Mouse (Mus musculus): ENCODE results near the gene Rbbp7. TPM values are rescaled to one million over a fixed set of nuclear protein-coding genes. Genes with fewer than 3 reads are reported as not detected.

The Rbbp7 gene
- total RNA-seq, 2 experiments from 2014 or later, result 161 to 175 TPM

DNA sequence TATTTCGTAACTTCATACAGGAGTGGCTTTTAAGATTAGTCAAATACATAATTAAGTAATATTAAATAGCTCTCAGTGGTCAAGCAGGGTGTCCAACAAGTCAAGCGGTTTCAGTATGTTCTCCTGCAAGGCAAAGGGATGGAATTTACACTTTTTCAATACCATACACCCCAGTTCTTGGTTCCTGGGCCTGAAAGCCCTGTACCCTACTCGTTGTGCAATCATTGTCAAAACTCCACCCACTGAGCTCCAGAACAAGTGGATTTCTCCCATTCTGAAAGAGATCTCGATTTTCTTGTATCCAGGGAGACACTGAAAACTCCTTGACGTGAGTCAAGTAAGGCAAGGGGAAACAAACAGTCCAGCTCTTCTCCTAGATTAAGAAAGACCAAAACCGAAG, 67.8 kb downstream of the Rbbp7 start:
- peak; percentile 22 to 27 for DNase-seq

Other genes starting within 250 kb of the Rbbp7 start
- gene Reps2, start 116.8 kb upstream of the Rbbp7 start, total RNA-seq (2021), result 1 to 10 TPM; 1.5 to 1.6 TPM
- gene Txlng, start 69.1 kb downstream of the Rbbp7 start, total RNA-seq (2021), result 1 to 10 TPM; 5.4 to 6.2 TPM
- gene Syap1, start 128.0 kb downstream of the Rbbp7 start, total RNA-seq (2021), result 10 to 100 TPM; 27.5 to 30.6 TPM
- 10 to 100 TPM; 13.3 to 13.4 TPM for gene Ctps2, start 140.8 kb downstream of the Rbbp7 start, total RNA-seq (2021)
- gene S100g, start 204.2 kb downstream of the Rbbp7 start, total RNA-seq (2021), result not detected